Mouse (Mus musculus) forebrain, embryonic 14.5 days (tissue): ENCODE data around the gene Dnhd1. TPM values are rescaled to one million over a fixed set of nuclear protein-coding genes. Genes with fewer than 3 reads are reported as not detected.

Source experiments
- ATAC-seq: fragments of 200-750 bp; cut with Nextera tagmentation; 2 replicates; pipeline ENCODE4 v1.8.0; 2017; ENCODE audit warnings: mild to moderate bottlenecking, moderate library complexity
- DNase-seq: peaks from one replicate; pipeline ENCODE4 v3.0.0-alpha.2; 2015; ENCODE audit warnings: low spot score
- H3K27ac ChIP-seq: fragments of 300-500 bp; sonication (generic); 2 replicates; pipeline ENCODE4 v1.5.1; 2014; ENCODE audit warnings: low read depth, mild to moderate bottlenecking, control low read depth, low read length, moderate library complexity
- H3K27me3 ChIP-seq: fragments of 300-500 bp; sonication (generic); replicated peaks from 2 replicates; pipeline ENCODE4 v1.6.1; 2014; ENCODE audit warnings: low read length, control low read depth, mixed read lengths; ENCODE audit not compliant: control insufficient read depth, insufficient read depth
- H3K36me3 ChIP-seq: fragments of 300-500 bp; sonication (generic); 2 replicates; pipeline ENCODE4 v1.6.1; 2014; ENCODE audit warnings: low read length, control low read depth; ENCODE audit not compliant: control insufficient read depth, insufficient read depth
- H3K4me1 ChIP-seq: fragments of 300-500 bp; sonication (generic); 2 replicates; pipeline ENCODE4 v1.6.1; 2014; ENCODE audit warnings: antibody characterized with exemption, low read length, control low read depth; ENCODE audit not compliant: control insufficient read depth, insufficient read depth
- H3K4me2 ChIP-seq: fragments of 300-500 bp; sonication (generic); 2 replicates; pipeline ENCODE4 v1.6.1; 2014; ENCODE audit warnings: mild to moderate bottlenecking, control low read depth, low read length
- H3K4me3 ChIP-seq: fragments of 300-500 bp; sonication (generic); 2 replicates; pipeline ENCODE4 v1.5.1; 2014; ENCODE audit warnings: low read depth, low read length, control low read depth
- H3K9ac ChIP-seq: fragments of 300-500 bp; sonication (generic); 2 replicates; pipeline ENCODE4 v1.6.1; 2014; ENCODE audit warnings: mild to moderate bottlenecking, low read length, control low read depth, moderate library complexity
- H3K9me3 ChIP-seq: fragments of 300-500 bp; sonication (generic); replicated peaks from 2 replicates; pipeline ENCODE4 v1.6.1; 2016; ENCODE audit warnings: low read length, control low read depth, mixed read lengths; ENCODE audit not compliant: control insufficient read depth
- WGBS: fragments of 180-500 bp; shearing (Covaris S2); extraction: QIAGEN DNeasy Blood & Tissue Kit; methylation state at CpG from one replicate; pipeline ENCODE4 v1.1.7; 2014; 5-methylcytosine and 5-hydroxymethylcytosine counted together
- polyA plus RNA-seq: library from polyadenylated mRNA; unstranded; fragments of >200 nt; fragmentation: Nextera tagmentation; extraction: Ambion mirVana; gene quantifications from 2 replicates; pipeline ENCODE4 v1.2.1, GENCODE M21; 2014

The Dnhd1 gene
- polyA plus RNA-seq = 0.96 and 1.1 TPM in 2 replicates

DNA sequence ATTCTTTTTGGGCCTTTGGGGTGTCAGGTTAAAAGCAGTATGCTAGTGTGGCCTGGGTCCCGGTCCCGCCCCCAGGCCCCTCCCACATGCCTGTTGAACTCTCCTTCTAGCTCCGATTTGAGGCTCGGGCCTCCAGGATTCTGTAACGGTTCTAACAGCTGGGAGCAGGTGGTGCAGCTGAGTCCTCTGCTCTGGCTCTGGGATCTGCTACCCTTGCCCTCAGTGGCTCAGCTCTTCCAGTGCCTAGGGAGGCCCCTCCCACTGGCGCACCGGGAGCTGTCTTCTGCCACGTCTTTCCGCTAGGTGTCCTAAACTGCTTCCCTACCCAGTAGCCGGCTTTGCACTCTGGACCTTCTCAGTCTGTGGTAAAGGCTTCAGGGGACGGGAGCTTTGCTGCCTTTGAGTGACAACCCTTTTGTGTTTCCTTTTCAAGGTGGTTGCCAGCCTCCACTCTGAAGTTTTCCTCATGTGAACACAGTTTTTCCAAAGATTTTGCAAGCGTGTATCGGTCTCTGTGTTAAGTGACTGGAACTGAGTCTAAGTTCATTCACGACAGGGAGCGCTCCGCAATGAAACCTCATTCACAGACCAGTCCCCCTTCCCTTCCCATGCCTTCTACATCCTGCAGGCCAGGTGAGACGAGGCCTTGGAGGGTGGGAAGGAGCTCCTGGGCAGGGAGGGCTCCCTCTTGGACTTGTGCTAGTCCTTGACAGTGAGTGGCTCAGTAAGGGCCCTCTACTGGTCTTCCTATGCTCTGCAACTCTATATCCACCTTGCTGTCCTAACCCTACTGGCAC, at the start of gene Dnhd1:
Gene Dnhd1 (plus strand): TSS at position 189 of the 797 bp plus-strand sequence.
- Histone ChIP-seq H3K4me1 (no peaks in the 10 kb centered on the region), H3K4me2 (peak within 1 kb of the TSS; percentile 56), H3K4me3 (peak within 1 kb of the TSS; percentile 29), H3K9ac (peak within 1 kb of the TSS; percentile 38), H3K27me3 (no peaks in the 10 kb centered on the region), H3K27ac (no peak within 1 kb of the TSS), H3K9me3 (no peaks in the 10 kb centered on the region), H3K36me3 (no peaks in the 10 kb centered on the region)
- ATAC-seq = peak; percentile 96
- WGBS = 1% methylated on average over 17 of the region's 17 CpGs
- peak; percentile 69 for DNase-seq

DNA sequence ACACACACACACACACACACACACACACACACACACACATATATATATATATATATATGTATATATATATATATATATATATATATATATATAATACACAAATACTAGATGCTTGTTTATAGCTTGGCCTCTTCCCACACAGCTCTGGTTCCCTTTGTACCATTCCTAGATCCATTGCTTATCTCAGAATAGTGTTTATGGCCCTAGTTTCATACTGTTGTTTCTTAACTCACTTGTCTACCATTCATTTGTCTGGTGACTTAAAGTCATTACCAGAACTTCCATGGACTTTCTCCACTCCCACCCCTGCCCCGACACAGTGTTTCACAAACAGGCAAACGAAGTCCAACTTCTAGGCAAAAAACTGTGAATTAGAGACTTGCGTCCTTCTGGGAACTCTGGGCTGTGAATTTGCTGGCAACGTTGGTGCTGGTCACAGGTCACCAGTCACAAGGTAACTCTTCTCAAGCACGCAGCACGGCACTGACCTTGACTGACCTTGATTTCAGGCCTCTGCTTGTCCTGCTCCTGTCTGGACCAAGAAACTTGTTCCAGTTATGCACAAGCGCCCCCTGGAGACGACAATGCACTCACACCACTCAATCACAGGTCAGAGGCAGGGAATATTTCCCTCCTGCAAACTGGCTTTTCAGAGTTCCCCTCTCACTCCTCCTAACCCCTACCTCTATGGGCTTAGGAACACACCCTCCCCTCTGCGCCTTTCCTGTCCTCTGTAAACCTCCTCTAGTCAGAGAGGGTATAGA, 47.6 kb upstream of the Dnhd1 start:
- peak; percentile 57 for ATAC-seq

DNA sequence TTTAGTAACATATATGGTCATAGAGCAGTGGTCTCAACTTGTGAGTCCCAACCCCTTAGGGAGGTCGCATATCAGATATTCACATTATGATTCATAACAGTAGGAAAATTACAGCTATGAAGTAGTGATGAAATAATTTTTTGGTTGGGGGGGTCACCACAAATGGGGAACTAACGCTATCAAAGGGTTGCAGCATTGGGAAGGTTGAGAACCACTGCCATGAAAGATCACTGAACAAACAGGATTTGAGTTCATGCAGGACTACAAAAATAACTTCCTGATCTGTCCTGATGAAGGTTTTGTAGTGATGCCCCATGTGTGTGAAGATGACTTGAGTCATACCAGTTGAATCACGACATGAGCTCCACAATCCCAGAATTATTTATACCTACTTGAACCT, 42.2 kb upstream of the Dnhd1 start:
- H3K4me2 ChIP-seq = no peak overlapping the region
- 89% methylated on average over 3 of the region's 3 CpGs for WGBS

More for the DNA sequence above, 47.6 kb upstream of the Dnhd1 start:
- no peaks in the 10 kb centered on the region for H3K4me1 ChIP-seq
- H3K9ac ChIP-seq = no peak overlapping the region
- no peak overlapping the region for H3K27ac ChIP-seq
- peak; percentile 61 for DNase-seq
- no peak overlapping the region for H3K4me2 ChIP-seq
- no peaks in the 10 kb centered on the region for H3K27me3 ChIP-seq
- H3K9me3 ChIP-seq = no peaks in the 10 kb centered on the region
- H3K4me3 ChIP-seq = no peak overlapping the region
- no peaks in the 10 kb centered on the region for H3K36me3 ChIP-seq
- 40% methylated on average over 9 of the region's 9 CpGs for WGBS

GRCm38 (mm10) chr7:105611767-105612166, 38.9 kb upstream of the Dnhd1 start:
- ATAC-seq = no peak
- Histone ChIP-seq H3K9ac (no peak overlapping the region), H3K36me3 (peaks cover 68% of the 10 kb centered on the region), H3K4me3 (no peak overlapping the region), H3K9me3 (no peaks in the 10 kb centered on the region), H3K27me3 (no peaks in the 10 kb centered on the region), H3K27ac (no peak overlapping the region), H3K4me2 (no peak overlapping the region), H3K4me1 (no peaks in the 10 kb centered on the region)
- 100% methylated on average over 1 of the region's 1 CpGs for WGBS
- DNase-seq = no peak

More for the DNA sequence above, 42.2 kb upstream of the Dnhd1 start:
- Histone ChIP-seq H3K4me3 (no peak overlapping the region), H3K27ac (no peak overlapping the region), H3K9me3 (no peaks in the 10 kb centered on the region), H3K36me3 (peaks cover 38% of the 10 kb centered on the region), H3K4me1 (no peaks in the 10 kb centered on the region), H3K9ac (no peak overlapping the region), H3K27me3 (no peaks in the 10 kb centered on the region)
- DNase-seq (no peak), ATAC-seq (no peak)

GRCm38 (mm10) chr7:105614400-105614799, 36.2 kb upstream of the Dnhd1 start:
- no peak overlapping the region for H3K4me3 ChIP-seq
- ATAC-seq = no peak
- WGBS = 95% methylated on average over 1 of the region's 1 CpGs
- no peak overlapping the region for H3K27ac ChIP-seq
- H3K4me1 ChIP-seq = no peaks in the 10 kb centered on the region
- no peak overlapping the region for H3K9ac ChIP-seq
- no peaks in the 10 kb centered on the region for H3K9me3 ChIP-seq
- DNase-seq = no peak
- peaks cover 94% of the 10 kb centered on the region for H3K36me3 ChIP-seq
- H3K4me2 ChIP-seq = no peak overlapping the region
- no peaks in the 10 kb centered on the region for H3K27me3 ChIP-seq

DNA sequence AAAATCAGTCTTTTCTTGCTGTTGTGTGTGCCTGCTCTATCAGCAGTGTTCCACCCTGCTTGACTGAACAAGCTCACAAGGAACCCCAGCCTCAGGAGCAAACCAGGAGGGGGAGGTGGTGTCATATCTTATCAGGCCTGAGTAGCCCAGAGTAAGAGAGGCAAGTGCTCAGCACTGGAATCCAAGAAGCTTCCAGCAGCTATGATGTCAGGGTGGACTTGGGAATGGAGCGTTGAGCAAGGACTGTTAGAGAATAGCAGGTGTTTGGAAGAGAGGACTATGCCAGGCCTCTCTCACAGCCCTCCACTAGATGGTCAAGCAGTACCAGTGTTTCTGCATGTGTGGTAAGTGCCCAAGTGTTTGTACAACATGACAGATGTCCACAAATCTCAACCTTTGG, 34.9 kb upstream of the Dnhd1 start:
- no peak for ATAC-seq

GRCm38 (mm10) chr7:105616561-105616960, 34.1 kb upstream of the Dnhd1 start:
- no peak overlapping the region for H3K4me3 ChIP-seq
- no peak for DNase-seq
- no peak overlapping the region for H3K27ac ChIP-seq
- H3K4me1 ChIP-seq = no peaks in the 10 kb centered on the region
- H3K36me3 ChIP-seq = peaks cover 92% of the 10 kb centered on the region
- no peak for ATAC-seq
- no peak overlapping the region for H3K9ac ChIP-seq
- H3K4me2 ChIP-seq = no peak overlapping the region
- H3K27me3 ChIP-seq = no peaks in the 10 kb centered on the region
- no peaks in the 10 kb centered on the region for H3K9me3 ChIP-seq
- 92% methylated on average over 6 of the region's 6 CpGs for WGBS

More for the DNA sequence above, 34.9 kb upstream of the Dnhd1 start:
- DNase-seq = no peak
- no peaks in the 10 kb centered on the region for H3K27me3 ChIP-seq
- no peak overlapping the region for H3K4me2 ChIP-seq
- H3K9ac ChIP-seq = no peak overlapping the region
- peaks cover 96% of the 10 kb centered on the region for H3K36me3 ChIP-seq
- no peak overlapping the region for H3K4me3 ChIP-seq
- no peaks in the 10 kb centered on the region for H3K4me1 ChIP-seq
- no peaks in the 10 kb centered on the region for H3K9me3 ChIP-seq
- no peak overlapping the region for H3K27ac ChIP-seq
- 88% methylated on average over 1 of the region's 1 CpGs for WGBS

DNA sequence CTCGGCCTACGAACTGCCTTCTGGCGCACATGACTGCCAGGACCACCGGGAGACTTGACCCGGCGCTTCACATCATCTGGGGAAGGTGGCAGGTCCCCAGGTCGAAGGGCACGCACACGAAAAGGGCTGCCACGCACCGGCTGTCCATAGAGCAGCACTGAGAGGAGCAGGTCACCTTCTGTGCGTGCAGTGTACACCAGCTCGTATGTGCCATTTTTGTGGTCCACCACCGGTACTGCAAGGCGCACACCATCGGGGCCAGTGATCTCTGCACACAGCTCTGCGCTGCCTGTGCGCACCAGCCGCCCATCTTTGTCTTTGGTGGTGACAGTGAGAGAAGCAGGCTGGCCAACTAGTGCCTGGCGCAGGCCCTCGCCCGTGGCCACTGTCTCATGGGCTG, 32.8 kb upstream of the Dnhd1 start:
- H3K27ac ChIP-seq = no peak overlapping the region
- H3K4me3 ChIP-seq = no peak overlapping the region
- WGBS = 97% methylated on average over 22 of the region's 22 CpGs
- H3K4me1 ChIP-seq = no peaks in the 10 kb centered on the region
- no peak for ATAC-seq
- peaks cover 89% of the 10 kb centered on the region for H3K36me3 ChIP-seq
- H3K9me3 ChIP-seq = no peaks in the 10 kb centered on the region
- H3K27me3 ChIP-seq = no peaks in the 10 kb centered on the region
- DNase-seq = no peak
- no peak overlapping the region for H3K9ac ChIP-seq
- no peak overlapping the region for H3K4me2 ChIP-seq

- WGBS = 79% methylated on average over 3 of the region's 3 CpGs
- H3K27me3 ChIP-seq = no peaks in the 10 kb centered on the region
Observed at GRCm38 (mm10) chr7:105619701-105620100, 30.9 kb upstream of the Dnhd1 start.

More at GRCm38 (mm10) chr7:105619701-105620100, 30.9 kb upstream of the Dnhd1 start:
- H3K9ac ChIP-seq = no peak overlapping the region
- H3K36me3 ChIP-seq = peaks cover 91% of the 10 kb centered on the region
- no peaks in the 10 kb centered on the region for H3K4me1 ChIP-seq
- no peak overlapping the region for H3K27ac ChIP-seq
- H3K4me2 ChIP-seq = no peak overlapping the region
- no peak overlapping the region for H3K4me3 ChIP-seq
- no peak for ATAC-seq
- no peaks in the 10 kb centered on the region for H3K9me3 ChIP-seq
- DNase-seq = no peak
